Mouse (Mus musculus): ENCODE data around the gene Clec16a. TPM values are rescaled to one million over a fixed set of nuclear protein-coding genes. Genes with fewer than 3 reads are reported as not detected.

Clec16a gene
- polyA plus RNA-seq, 1 experiment from 2014 or later: 11.3 TPM

DNA sequence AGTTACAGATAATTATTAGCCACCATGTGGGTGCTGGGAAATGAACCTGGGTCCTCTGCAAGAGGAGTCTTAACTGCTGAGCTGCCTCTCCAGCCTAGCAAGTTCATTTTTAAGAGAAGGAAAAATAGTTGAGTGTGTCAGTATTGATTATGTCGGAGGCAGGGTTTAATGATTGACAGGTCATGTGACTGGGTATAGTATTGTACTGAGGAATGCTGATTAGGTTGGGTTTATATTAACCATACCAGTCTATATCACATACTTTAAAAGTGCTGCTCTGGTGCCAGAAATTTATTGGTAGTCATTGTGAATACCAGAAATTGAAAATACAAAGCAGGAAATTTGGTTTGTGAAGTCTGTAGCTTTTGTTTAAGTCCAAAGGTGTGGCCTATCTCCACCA lies 130.5 kb downstream of the Clec16a start:
- no peak for DNase-seq
- Histone ChIP-seq H3K27me3 (ENCODE audit: insufficient read depth, low read length) (no peaks in the 10 kb centered on the region), H3K27ac (ENCODE audit: low read depth) (no peak overlapping the region), H3K9me3 (ENCODE audit: low read length) (no peaks in the 10 kb centered on the region), H3K4me1 (ENCODE audit: insufficient read depth) (peaks cover 32% of the 10 kb centered on the region), H3K4me2 (ENCODE audit: low read depth, low read length) (no peak overlapping the region), H3K9ac (replicated peaks) (no peak overlapping the region), H3K36me3 (replicated peaks; ENCODE audit: insufficient read depth, low read length) (no peaks in the 10 kb centered on the region), H3K4me3 (ENCODE audit: low read depth, low read length) (no peak overlapping the region)
- 71% methylated on average over 1 of the region's 1 CpGs for WGBS (ENCODE audit: insufficient replicate concordance)
- no peak for TF ChIP-seq CTCF (IDR thresholded peaks at IDR 0.05; ENCODE audit: low read depth)
- no peak for TF ChIP-seq EP300 (IDR thresholded peaks at IDR 0.05; ENCODE audit: low read depth)
- ATAC-seq: peak; percentile 53

DNA sequence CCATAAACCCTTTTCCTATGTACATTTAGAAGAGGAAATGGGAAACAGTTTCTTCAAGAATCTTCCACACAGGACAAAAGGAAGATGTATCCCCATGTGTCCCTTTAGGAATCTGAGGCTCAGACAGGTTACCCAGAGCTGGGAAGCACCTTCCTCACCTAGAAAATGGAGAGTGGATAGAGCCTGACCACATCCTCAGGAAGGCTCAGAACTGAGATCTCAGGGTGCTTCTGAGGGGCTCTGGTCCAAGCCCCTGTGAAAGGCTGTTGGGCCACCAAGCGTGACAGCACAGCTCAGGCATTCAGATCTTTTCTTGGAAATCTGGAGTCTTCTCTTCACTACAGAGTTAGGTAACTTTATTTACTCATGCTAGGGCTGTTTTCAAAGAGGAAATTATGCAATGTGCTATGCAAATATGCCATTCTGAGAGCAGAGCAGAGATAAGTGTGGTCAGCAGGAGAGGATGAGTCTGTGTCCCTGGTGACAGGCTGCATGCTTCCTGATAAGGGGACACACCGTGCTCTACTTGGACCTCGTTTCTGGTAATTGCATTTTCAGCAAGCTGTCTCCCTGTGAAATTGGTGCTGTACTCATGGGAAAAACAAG lies 131.4 kb downstream of the Clec16a start:
- Histone ChIP-seq H3K4me1 (ENCODE audit: insufficient read depth) (peaks cover 32% of the 10 kb centered on the region), H3K4me2 (ENCODE audit: low read depth, low read length) (peak overlapping the region; percentile 34), H3K9me3 (ENCODE audit: low read length) (no peaks in the 10 kb centered on the region), H3K36me3 (replicated peaks; ENCODE audit: insufficient read depth, low read length) (no peaks in the 10 kb centered on the region), H3K27me3 (ENCODE audit: insufficient read depth, low read length) (no peaks in the 10 kb centered on the region), H3K9ac (replicated peaks) (0 out of 2 replicates have a peak overlapping the region, but pooled peaks have one; percentile 16), H3K4me3 (ENCODE audit: low read depth, low read length) (no peak overlapping the region), H3K27ac (ENCODE audit: low read depth) (peak overlapping the region; percentile 61)
- ATAC-seq (peak; percentile 92), DNase-seq (peak; percentile 37)
- TF ChIP-seq CTCF (IDR thresholded peaks at IDR 0.05; ENCODE audit: low read depth) (no peak), EP300 (IDR thresholded peaks at IDR 0.05; ENCODE audit: low read depth) (peak; percentile 87)
- WGBS (ENCODE audit: insufficient replicate concordance): 9% methylated on average over 3 of the region's 3 CpGs

DNA sequence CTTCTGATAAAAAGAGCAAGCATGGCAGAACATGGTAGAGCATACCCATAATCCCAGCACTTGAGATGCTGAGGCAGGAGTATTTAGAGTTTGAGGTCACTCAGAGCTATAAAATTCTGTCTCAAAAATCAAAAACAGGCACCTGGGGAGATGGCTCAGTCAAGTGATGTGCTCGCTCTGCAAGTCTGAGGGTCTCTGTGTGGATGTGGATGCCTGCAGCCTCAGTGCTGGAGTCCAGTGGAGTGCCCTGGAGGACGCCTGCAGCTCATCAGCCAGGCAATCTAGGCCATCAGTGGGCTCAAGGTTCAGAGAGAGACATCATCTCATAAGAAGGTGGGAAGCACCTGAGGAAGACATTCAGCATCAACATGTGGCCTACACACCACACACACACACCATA lies 137.4 kb downstream of the Clec16a start:
- H3K27ac ChIP-seq (ENCODE audit: low read depth): no peak overlapping the region
- WGBS (ENCODE audit: insufficient replicate concordance): 68% methylated on average over 2 of the region's 2 CpGs
- H3K9ac ChIP-seq (replicated peaks): no peak overlapping the region
- H3K9me3 ChIP-seq (ENCODE audit: low read length): no peaks in the 10 kb centered on the region
- no peak for TF ChIP-seq EP300 (IDR thresholded peaks at IDR 0.05; ENCODE audit: low read depth)
- TF ChIP-seq CTCF (IDR thresholded peaks at IDR 0.05; ENCODE audit: low read depth): no peak
- H3K4me2 ChIP-seq (ENCODE audit: low read depth, low read length): no peak overlapping the region
- H3K27me3 ChIP-seq (ENCODE audit: insufficient read depth, low read length): no peaks in the 10 kb centered on the region
- DNase-seq (no peak), ATAC-seq (no peak)
- H3K36me3 ChIP-seq (replicated peaks; ENCODE audit: insufficient read depth, low read length): no peaks in the 10 kb centered on the region
- peaks cover under 1% of the 10 kb centered on the region; the same call in 1 of the 2 replicates for H3K4me1 ChIP-seq (ENCODE audit: insufficient read depth)
- H3K4me3 ChIP-seq (ENCODE audit: low read depth, low read length): no peak overlapping the region

DNA sequence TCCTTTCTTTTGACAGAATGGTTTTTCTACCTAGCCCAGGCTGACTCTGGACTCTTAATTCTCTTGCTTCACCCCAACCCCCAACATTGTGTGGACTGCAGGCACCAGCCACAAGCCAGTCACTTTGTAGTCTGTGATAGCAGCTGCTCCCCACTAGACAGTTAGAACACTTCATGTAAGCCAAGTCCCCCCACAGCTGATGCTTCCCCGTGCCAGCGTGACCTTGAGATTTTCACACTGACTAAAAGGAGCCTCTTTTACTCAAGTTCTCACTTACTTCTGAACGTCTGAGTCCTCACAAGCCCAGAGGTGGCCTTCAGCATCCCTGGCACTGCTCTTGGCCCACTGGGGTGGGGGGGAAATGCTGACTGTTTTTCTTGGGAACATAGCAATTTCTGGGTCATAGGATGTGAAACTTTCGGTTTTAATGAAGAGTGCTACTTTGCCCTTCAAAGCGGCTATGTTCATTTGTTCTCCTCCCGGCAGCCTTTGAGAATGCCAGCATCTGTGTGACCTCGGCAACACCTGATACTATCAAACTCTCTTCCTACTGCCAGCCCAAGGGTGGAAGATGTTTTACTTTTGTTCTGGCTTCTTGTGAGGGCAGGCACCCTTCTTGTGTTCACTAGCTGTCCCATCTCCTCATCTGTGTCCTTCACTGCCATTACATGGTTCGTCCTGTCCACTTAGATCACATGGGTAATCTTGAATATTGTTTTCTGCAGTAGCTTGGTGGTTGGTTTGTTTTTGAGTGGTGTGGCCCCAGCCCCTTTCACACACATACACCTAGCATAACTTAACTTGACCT lies 138.3 kb downstream of the Clec16a start:
- H3K4me2 ChIP-seq (ENCODE audit: low read depth, low read length): no peak overlapping the region
- H3K4me1 ChIP-seq (ENCODE audit: insufficient read depth): no peaks in the 10 kb centered on the region
- H3K36me3 ChIP-seq (replicated peaks; ENCODE audit: insufficient read depth, low read length): no peaks in the 10 kb centered on the region
- H3K27me3 ChIP-seq (ENCODE audit: insufficient read depth, low read length): no peaks in the 10 kb centered on the region
- no peak overlapping the region for H3K9ac ChIP-seq (replicated peaks)
- H3K27ac ChIP-seq (ENCODE audit: low read depth): no peak overlapping the region
- ATAC-seq (no peak), DNase-seq (no peak)
- 66% methylated on average over 8 of the region's 8 CpGs for WGBS (ENCODE audit: insufficient replicate concordance)
- H3K9me3 ChIP-seq (ENCODE audit: low read length): no peaks in the 10 kb centered on the region
- H3K4me3 ChIP-seq (ENCODE audit: low read depth, low read length): no peak overlapping the region
- no peak for TF ChIP-seq EP300 (IDR thresholded peaks at IDR 0.05; ENCODE audit: low read depth)
- no peak for TF ChIP-seq CTCF (IDR thresholded peaks at IDR 0.05; ENCODE audit: low read depth)

DNA sequence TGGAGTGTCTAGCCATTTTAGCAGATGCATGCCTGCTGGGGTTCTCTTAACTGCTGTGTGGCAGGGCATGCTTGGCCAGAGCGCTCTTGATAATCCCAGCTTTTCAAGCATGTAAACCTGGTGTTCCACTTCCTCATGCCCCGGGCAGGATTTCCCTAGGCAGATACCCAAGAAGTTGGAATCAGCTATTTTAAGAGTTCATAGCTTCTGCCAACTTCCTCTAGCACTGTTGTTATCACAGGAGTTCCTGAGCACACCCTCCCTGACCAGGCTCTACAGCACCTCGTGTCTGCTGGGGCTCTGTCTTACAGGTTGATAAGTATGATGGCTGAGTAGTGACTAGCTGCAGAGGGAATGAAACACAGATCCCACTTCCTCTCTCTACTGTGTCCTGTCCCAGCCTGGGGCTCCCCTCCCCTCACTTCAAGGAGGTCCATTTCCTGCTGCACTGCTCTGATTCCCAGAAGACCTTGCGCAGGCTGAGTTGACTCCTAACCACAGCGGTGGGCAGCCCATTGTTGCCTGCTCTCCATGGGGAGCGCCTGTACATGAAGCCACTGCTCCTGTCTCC lies 144.7 kb downstream of the Clec16a start:
- 37% methylated on average over 6 of the region's 6 CpGs for WGBS (ENCODE audit: insufficient replicate concordance)
- Histone ChIP-seq H3K27me3 (ENCODE audit: insufficient read depth, low read length) (no peaks in the 10 kb centered on the region), H3K4me1 (ENCODE audit: insufficient read depth) (peaks cover 19% of the 10 kb centered on the region), H3K9ac (replicated peaks) (no peak overlapping the region), H3K36me3 (replicated peaks; ENCODE audit: insufficient read depth, low read length) (no peaks in the 10 kb centered on the region), H3K27ac (ENCODE audit: low read depth) (peak overlapping the region; percentile 60), H3K9me3 (ENCODE audit: low read length) (no peaks in the 10 kb centered on the region), H3K4me3 (ENCODE audit: low read depth, low read length) (no peak overlapping the region), H3K4me2 (ENCODE audit: low read depth, low read length) (no peak overlapping the region)
- DNase-seq (peak; percentile 24), ATAC-seq (peak; percentile 71)
- TF ChIP-seq EP300 (IDR thresholded peaks at IDR 0.05; ENCODE audit: low read depth) (peak; percentile 33; the same call in 1 of the 2 replicates), CTCF (IDR thresholded peaks at IDR 0.05; ENCODE audit: low read depth) (no peak)

DNA sequence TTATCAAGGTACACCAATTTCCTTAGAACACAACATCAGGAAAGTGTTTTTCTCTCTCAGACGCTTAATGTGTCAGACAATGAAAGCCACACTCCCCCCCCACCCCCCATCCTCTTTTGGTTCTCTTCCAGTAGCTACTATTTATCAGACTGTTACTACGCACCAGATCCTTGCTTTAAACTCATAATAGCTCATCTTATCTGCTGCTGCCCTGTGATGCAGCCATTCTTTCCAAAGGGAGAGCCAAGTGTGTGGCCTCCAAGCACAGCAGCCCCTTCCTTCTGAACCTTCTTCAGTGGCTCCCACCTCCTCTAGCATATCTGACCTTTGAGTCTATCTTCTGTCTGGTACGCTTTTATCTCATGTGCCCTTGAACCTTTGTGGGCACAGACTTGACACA lies 145.3 kb downstream of the Clec16a start:
- WGBS (ENCODE audit: insufficient replicate concordance): 43% methylated on average over 3 of the region's 3 CpGs
- Histone ChIP-seq H3K4me3 (ENCODE audit: low read depth, low read length) (no peak overlapping the region), H3K9me3 (ENCODE audit: low read length) (no peaks in the 10 kb centered on the region), H3K4me1 (ENCODE audit: insufficient read depth) (peaks cover 19% of the 10 kb centered on the region), H3K27me3 (ENCODE audit: insufficient read depth, low read length) (no peaks in the 10 kb centered on the region), H3K4me2 (ENCODE audit: low read depth, low read length) (no peak overlapping the region), H3K36me3 (replicated peaks; ENCODE audit: insufficient read depth, low read length) (no peaks in the 10 kb centered on the region), H3K27ac (ENCODE audit: low read depth) (peak overlapping the region; percentile 60), H3K9ac (replicated peaks) (no peak overlapping the region)
- DNase-seq (no peak), ATAC-seq (peak; percentile 36)
- TF ChIP-seq CTCF (IDR thresholded peaks at IDR 0.05; ENCODE audit: low read depth): no peak
- no peak for TF ChIP-seq EP300 (IDR thresholded peaks at IDR 0.05; ENCODE audit: low read depth)
